Mouse (Mus musculus): Measurements from ENCODE around the gene Ecd.
"Not testable (repeated sequence)": the region's sequence is repeated elsewhere in the genome, so short reads cannot be mapped to it uniquely, and the experiment has no call there.

Ecd gene

GRCm38 (mm10) chr14:20328474-20328873 lies 19.4 kb downstream of the Ecd start:
- peak; percentile 65 to 74 for DNase-seq (ENCODE audit: low spot score in 2 of 2)

- no peak for DNase-seq (ENCODE audit: low spot score in 2 of 2)
These were observed 23.7 kb downstream of the Ecd start for GRCm38 (mm10) chr14:20324196-20324595.

DNA sequence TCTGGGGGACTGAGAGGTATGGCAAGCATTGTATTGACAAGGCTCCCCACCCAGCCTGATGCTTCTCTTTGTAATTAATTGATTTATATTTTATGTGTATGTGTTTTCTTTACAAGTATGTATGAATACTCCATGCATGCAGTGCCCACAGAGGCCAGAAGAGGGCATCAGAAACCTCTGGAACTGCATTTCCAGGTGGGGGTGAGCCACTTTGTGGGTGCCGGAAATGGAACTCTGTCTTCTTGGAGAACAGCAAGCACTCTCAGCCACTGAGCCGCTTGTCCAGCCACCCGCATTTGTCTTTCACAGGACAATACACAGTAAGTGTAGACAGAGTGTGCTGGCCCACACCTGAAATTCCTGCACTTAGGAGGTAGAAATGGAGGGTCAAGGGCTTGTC lies 28.5 kb downstream of the Ecd start:
- DNase-seq (ENCODE audit: low spot score in 2 of 2): peak in 1 of 2 experiments; percentile 43

- DNase-seq (ENCODE audit: low spot score in 2 of 2): no peak
These were observed 32.8 kb downstream of the Ecd start for GRCm38 (mm10) chr14:20315137-20315536.

DNA sequence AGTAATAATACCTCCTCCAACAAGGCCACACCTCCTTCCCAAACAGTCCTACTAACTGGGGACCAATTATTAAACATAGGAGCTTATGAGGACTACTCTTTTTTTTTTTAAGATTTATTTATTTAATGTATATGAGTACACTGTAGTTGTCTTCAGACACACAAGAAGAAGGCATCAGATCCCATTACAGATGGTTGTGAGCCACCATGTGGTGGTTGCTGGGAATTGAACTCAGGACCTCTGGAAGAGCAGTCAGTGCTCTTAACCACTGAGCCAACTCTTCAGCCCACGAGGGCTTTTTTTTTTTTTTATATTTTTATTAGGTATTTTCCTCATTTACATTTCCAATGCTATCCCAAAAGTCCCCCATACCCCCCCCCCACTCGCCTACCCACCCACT lies 42.8 kb downstream of the Ecd start:
- DNase-seq (ENCODE audit: low spot score in 2 of 2): not testable (repeated sequence)

DNA sequence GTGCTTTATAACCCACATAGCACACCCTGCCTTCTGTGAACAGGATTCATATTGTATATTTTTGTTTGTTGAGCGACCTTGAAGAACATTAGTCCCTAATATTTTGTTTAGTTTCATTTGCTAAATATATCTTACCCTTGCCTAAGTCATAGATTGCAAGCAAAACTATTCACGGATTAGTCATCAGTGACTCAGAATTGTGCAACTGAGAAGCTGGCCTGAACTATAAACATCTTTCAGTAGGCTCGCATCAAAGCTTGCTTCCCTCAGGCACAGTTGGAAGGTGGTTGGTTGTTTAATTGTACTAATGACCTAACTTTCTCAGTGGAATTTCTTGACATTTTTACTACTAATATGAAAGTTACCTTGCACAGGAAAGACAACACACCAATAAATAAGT lies 49.8 kb downstream of the Ecd start:
- peak in 1 of 2 experiments; percentile 50 for DNase-seq (ENCODE audit: low spot score in 2 of 2)

DNA sequence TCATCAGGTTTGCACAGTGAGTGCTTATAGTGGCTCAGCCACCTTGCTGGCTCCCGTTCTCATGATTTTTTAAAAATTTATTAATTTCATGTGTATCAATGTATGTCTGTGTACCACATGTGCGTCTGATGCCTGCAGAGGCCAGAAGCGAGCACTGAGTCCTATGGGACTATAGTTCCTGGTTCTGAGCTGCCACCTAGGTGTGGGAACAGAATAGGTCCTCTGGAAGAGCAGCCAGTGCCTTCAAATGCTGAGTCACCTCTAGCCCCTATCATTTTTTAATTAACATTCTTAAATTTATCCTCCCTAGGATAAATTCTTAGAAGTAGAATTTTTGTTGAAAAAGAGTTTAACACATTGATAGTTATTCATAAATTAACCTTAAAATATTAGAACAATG lies 50.3 kb downstream of the Ecd start:
- DNase-seq (ENCODE audit: low spot score in 2 of 2): no peak

GRCm38 (mm10) chr14:20294947-20295346 lies 53.0 kb downstream of the Ecd start:
- no peak for DNase-seq (ENCODE audit: low spot score in 2 of 2)

DNA sequence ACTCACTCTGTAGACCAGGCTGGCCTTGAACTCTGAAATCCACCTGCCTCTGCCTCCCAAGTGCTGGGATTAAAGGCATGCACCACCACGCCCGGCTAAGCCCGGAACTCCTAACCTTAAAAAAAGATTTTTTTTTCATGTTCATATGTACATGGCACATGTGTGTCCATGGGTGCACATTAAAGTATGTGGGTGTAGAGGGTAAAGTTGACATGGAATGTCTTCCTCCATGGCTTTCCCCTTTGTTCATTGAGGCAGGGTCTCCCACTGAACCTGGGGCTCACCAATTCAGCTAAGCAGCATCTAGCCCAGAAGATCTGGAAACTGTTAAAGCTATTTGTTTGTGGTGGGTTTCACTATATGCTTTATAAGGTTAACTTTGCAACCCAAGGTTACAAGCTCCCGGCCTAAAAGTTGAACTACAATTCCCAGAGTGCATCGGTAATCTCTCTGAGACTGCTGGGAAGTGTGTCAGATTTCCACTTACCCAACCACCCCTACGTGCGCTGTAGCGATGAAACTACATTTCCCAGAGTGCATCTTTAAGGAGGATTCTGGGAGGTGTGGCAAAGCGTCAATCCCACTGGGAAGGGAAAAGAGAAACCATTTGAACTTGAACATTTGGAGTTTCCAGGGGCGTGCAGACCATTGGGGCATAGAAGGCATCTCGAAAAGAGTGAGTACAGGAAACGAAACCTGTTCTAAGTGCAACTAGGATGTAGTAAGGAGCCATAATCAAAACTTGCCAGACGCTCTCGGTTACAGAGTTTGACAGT lies 53.6 kb downstream of the Ecd start, which contains the start of gene Nudt13:
Nudt13 (plus strand) TSS at position 581 of the 776 bp plus-strand sequence.
- DNase-seq (ENCODE audit: low spot score in 2 of 2): peak; percentile 53 to 82

- peak; percentile 30 to 46 for DNase-seq (ENCODE audit: low spot score in 2 of 2)
These were observed 56.5 kb downstream of the Ecd start for GRCm38 (mm10) chr14:20291391-20291790.
